Mouse (Mus musculus): ENCODE measurements around the gene Bud31. TPM values are rescaled to one million over a fixed set of nuclear protein-coding genes. Genes with fewer than 3 reads are reported as not detected.

Bud31 gene
- total and polyA plus RNA-seq, 3 experiments, result 155 to 282 (median 211) TPM

DNA sequence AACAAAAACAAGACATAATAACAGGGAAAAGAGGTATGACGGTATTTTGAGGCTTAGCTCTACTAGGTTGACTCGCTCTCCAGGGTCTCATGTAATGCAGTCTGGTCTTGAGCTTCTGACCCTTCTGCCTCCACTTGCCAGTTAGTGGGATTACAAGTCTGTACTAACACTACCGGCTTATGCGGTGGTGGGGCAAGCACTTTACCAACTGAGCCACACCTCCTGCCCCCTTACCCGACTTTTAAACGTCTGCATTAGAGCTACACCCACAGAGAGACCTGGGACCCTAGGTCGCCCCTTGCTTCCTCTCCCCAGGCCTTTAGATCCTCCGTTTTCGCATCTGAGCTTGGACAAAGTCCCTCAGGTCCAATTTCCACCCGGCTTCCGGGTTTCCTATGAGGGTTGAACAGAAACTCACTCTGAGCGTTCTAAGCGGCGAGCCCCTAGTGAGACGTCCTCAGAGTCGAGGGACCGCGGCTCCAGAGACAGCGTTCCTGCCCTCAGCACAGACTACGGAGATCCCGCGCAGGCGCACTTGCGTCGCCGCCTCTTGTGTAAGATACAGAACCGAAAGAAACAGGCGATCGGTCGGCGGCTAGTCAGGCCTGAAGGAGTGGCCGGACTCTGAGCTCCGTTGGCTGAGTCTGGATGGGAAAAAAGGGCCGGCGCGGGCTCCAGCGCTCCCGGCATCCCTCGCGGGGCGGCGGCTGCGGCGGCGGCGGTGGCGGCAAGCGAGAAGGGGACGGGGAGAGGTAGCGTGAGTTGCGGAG lies 26.6 kb downstream of the Bud31 start, which contains the start of the genes Ptcd1 and Cpsf4:
TSS of gene Ptcd1 (minus strand) at position 573 of the 770 bp plus-strand sequence.
TSS of gene Cpsf4 (plus strand) at position 678 of the 770 bp plus-strand sequence.
- H3K4me1 ChIP-seq (ENCODE audit: control insufficient read depth in 1 of 2, insufficient read depth in 2 of 2), result peaks cover 4 to 21% of the 10 kb centered on the region in 2 experiments
- peak within 1 kb of the TSS; percentile 81 to 94 (median 90) for H3K4me3 ChIP-seq (replicated peaks in 1 of 3; ENCODE audit: low read depth in 2 of 3, low read length in 2 of 3, poor library complexity in 1 of 3)
- H3K4me2 ChIP-seq (ENCODE audit: insufficient read depth, low read depth, poor library complexity, severe bottlenecking), result peak within 1 kb of the TSS; percentile 84
- H3K9ac ChIP-seq (ENCODE audit: insufficient read depth, low read depth), result peak within 1 kb of the TSS; percentile 91
- peak; percentile 98 for DNase-seq (ENCODE audit: extremely low read depth)
- in situ Hi-C loops (cut with MboI; ENCODE audit: low pct_ligation_motif_present, low pct_unique_long_range_greater_than_20kb, low sequenced_read_pairs), result no loop called here
- no peaks in the 10 kb centered on the region for H3K27me3 ChIP-seq (replicated peaks)
- H3K9me3 ChIP-seq (replicated peaks; ENCODE audit: low read length), result no peaks in the 10 kb centered on the region
- TF ChIP-seq MAZ (IDR thresholded peaks at IDR 0.05; ENCODE audit: low read depth, low read length) (no peak; the same call in 1 of the 2 replicates), GABPA (IDR thresholded peaks at IDR 0.05; ENCODE audit: insufficient replicate concordance, low read depth, low read length) (peak; percentile 61; the same call in 1 of the 2 replicates), MXI1 (IDR thresholded peaks at IDR 0.05; ENCODE audit: low read depth, low read length) (peak; percentile 86), SMC3 (IDR thresholded peaks at IDR 0.05; ENCODE audit: low read depth, low read length) (no peak), TBP (conservative IDR thresholded peaks at IDR 0.05; ENCODE audit: low read depth, low read length) (peak; percentile 69; the same call in 1 of the 2 replicates), HCFC1 (IDR thresholded peaks at IDR 0.05; ENCODE audit: low read depth, low read length) (peak; percentile 94), RAD21 (IDR thresholded peaks at IDR 0.05; ENCODE audit: low read depth, low read length) (no peak), ZNF384 (IDR thresholded peaks at IDR 0.05; ENCODE audit: low read depth, low read length) (peak; percentile 67), E2F4 (IDR thresholded peaks at IDR 0.05; ENCODE audit: insufficient replicate concordance, low read depth, low read length) (no peak), PAX5 (IDR thresholded peaks at IDR 0.05; ENCODE audit: low read length) (no peak), NRF1 (IDR thresholded peaks at IDR 0.05; ENCODE audit: low read depth, low read length) (peak; percentile 94), TCF12 (IDR thresholded peaks at IDR 0.05; ENCODE audit: low read depth, low read length) (peak; percentile 82), EP300 (IDR thresholded peaks at IDR 0.05; ENCODE audit: low read length) (no peak), CHD2 (IDR thresholded peaks at IDR 0.05; ENCODE audit: low read length) (no peak; the same call in 1 of the 2 replicates), ZMIZ1 (IDR thresholded peaks at IDR 0.05; ENCODE audit: low read depth, low read length) (peak; percentile 68; the same call in 1 of the 2 replicates), POLR2AphosphoS2 (IDR thresholded peaks at IDR 0.05; ENCODE audit: low read depth, low read length) (peak; percentile 64; the same call in 1 of the 2 replicates), JUN (IDR thresholded peaks at IDR 0.05; ENCODE audit: insufficient read depth, low read depth, low read length) (no peak), JUND (conservative IDR thresholded peaks at IDR 0.05; ENCODE audit: low read depth, low read length) (no peak), USF1 (IDR thresholded peaks at IDR 0.05; ENCODE audit: low read depth, low read length) (no peak), MYC (IDR thresholded peaks at IDR 0.05; ENCODE audit: low read depth, low read length) (no peak), ELF1 (IDR thresholded peaks at IDR 0.05; ENCODE audit: low read depth, low read length) (peak; percentile 66), UBTF (IDR thresholded peaks at IDR 0.05; ENCODE audit: low read depth, low read length) (peak; percentile 36; the same call in 1 of the 2 replicates), BHLHE40 (IDR thresholded peaks at IDR 0.05; ENCODE audit: low read depth, low read length) (no peak; the same call in 1 of the 2 replicates), ETS1 (conservative IDR thresholded peaks at IDR 0.05; ENCODE audit: low read depth, low read length) (no peak; the same call in 1 of the 2 replicates), KAT2A (IDR thresholded peaks at IDR 0.05; ENCODE audit: insufficient replicate concordance, low read length) (peak; percentile 87; the same call in 1 of the 2 replicates), CTCF (conservative IDR thresholded peaks at IDR 0.05 in 1 of 2, IDR thresholded peaks at IDR 0.05 in 1 of 2; ENCODE audit: low read depth in 2 of 2, low read length in 2 of 2) (no peak), MEF2A (IDR thresholded peaks at IDR 0.05; ENCODE audit: borderline replicate concordance, low read depth, low read length) (peak; percentile 86), MAFK (IDR thresholded peaks at IDR 0.05; ENCODE audit: insufficient replicate concordance, low read length) (no peak), ZKSCAN1 (IDR thresholded peaks at IDR 0.05; ENCODE audit: borderline replicate concordance, low read depth, low read length) (no peak), CHD1 (IDR thresholded peaks at IDR 0.05; ENCODE audit: low read depth, low read length) (no peak), POLR2A (IDR thresholded peaks at IDR 0.05; ENCODE audit: low read depth, low read length) (peak; percentile 94), USF2 (conservative IDR thresholded peaks at IDR 0.05; ENCODE audit: low read depth, low read length) (no peak), IRF4 (IDR thresholded peaks at IDR 0.05; ENCODE audit: low read depth, low read length) (peak; percentile 94), SIN3A (IDR thresholded peaks at IDR 0.05; ENCODE audit: low read length) (peak; percentile 100), ZC3H11A (IDR thresholded peaks at IDR 0.05; ENCODE audit: low read depth, low read length) (no peak), RCOR1 (conservative IDR thresholded peaks at IDR 0.05; ENCODE audit: low read depth, low read length) (no peak), NELFE (IDR thresholded peaks at IDR 0.05; ENCODE audit: low read depth, low read length) (peak; percentile 83)
- H3K79me2 ChIP-seq (replicated peaks; ENCODE audit: control insufficient read depth, extremely low read depth, insufficient read depth, poor library complexity, severe bottlenecking), result peaks cover 42% of the 10 kb centered on the region
- peaks cover 32 to 53% of the 10 kb centered on the region in 2 experiments for H3K36me3 ChIP-seq (replicated peaks in 1 of 2; ENCODE audit: control insufficient read depth in 1 of 2, insufficient read depth in 1 of 2, low read length in 1 of 2)
- dilution Hi-C loops (cut with MboI; ENCODE audit: extremely low pct_ligation_motif_present, extremely low pct_unique_long_range_greater_than_20kb, low sequenced_read_pairs), result no loop called here
- H3K27ac ChIP-seq (ENCODE audit: insufficient read depth, low read depth), result peak within 1 kb of the TSS; percentile 45
